Mouse (Mus musculus) megakaryocyte-erythroid progenitor cell, adult 5-6 weeks (primary cell): Measurements from ENCODE around the gene Mrpl1. TPM values are rescaled to one million over a fixed set of nuclear protein-coding genes. Genes with fewer than 3 reads are reported as not detected.

Experiments used
- ATAC-seq: replicated peaks from 2 replicates; pipeline ENCODE4 v1.8.0; 2016; ENCODE audit warnings: mild to moderate bottlenecking, inconsistent platforms; ENCODE audit not compliant: severe bottlenecking, poor library complexity, low FRiP score, low TSS enrichment
- total RNA-seq, 2 experiments: library from RNA; stranded (forward) in 1 of 2; stranded (reverse) in 1 of 2; fragments of 200-1000, 215-1000 nt in 1 of 2; fragments of >200 nt in 1 of 2; fragmentation: Nextera tagmentation in 1 of 2; gene quantifications; 2 replicates each; pipeline ENCODE4 v1.2.3; 2014 to 2017

The Mrpl1 gene
- total RNA-seq, 2 experiments from 2014 or later: 18.0 to 40.4 TPM

DNA sequence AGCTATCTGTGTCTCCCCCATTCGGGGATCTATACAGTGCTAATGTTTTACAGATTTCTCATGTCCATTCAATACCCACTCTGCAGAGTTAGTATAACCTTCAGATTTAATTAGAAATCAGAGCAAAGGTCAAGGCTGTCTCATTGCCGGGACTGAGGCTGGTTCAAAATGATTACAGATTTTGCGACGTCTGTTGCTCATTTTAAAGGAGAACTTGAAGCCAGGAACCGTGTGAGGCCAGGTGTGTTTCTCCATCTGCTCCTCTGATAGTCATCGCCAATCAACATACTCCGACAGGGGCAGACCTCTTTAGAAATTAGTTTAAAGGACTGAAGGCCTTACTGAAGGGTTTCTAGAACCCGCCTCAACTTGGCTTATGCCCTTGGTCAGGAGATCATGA lies 96.5 kb downstream of the Mrpl1 start:
- ATAC-seq: no peak

DNA sequence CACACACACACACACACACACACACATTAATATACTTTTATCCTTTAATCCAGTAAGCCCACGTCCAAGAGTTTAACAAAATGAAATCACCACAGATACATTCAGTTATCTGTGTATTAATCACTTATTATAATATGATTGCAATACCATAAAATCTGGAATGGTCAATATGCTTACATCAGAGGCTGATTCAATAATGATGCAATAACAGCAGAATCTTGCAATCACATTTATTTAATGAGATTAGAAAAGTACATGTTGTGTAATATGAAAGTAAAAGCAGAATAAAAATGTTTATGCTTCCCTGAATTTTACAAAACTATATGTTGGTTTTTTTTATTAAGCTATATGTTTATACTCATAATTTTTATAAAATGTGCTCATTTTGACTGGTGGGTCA lies 97.0 kb downstream of the Mrpl1 start:
- ATAC-seq: no peak

- ATAC-seq: no peak
Measured at GRCm38 (mm10) chr5:96306826-96307225, 97.5 kb downstream of the Mrpl1 start.

- ATAC-seq: no peak
Measured at GRCm38 (mm10) chr5:96308086-96308485, 98.8 kb downstream of the Mrpl1 start.

GRCm38 (mm10) chr5:96308645-96309044 lies 99.4 kb downstream of the Mrpl1 start:
- no peak for ATAC-seq

DNA sequence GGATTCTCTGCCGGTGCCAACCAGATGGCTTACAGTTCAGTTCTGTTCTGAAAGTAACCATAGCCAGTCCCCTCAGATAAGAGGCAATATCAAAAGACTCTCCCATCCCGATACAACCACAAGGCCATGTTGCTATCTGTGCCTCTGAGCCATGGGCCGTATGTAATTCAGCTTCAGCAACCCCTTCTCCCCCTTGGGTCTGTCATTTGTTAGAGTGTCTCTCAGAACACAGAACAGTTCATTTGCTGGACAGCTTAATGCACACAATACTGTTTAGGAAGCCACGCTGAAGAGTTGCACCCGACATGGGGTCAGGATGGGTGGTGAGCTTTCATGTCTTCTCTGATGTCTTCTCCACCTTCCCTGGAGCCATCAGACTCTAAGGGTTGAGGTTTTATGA lies 100.3 kb downstream of the Mrpl1 start:
- no peak for ATAC-seq

GRCm38 (mm10) chr5:96311677-96312076 lies 102.4 kb downstream of the Mrpl1 start:
- no peak for ATAC-seq

Other genes with a start within 250 kb of the Mrpl1 start
- gene Cnot6l, start 45.3 kb upstream of the Mrpl1 start, total RNA-seq (2014; fragmentation: Nextera tagmentation): 53.5 and 58.6 TPM in 2 replicates
- 37.7 and 59.4 TPM in 2 replicates for gene Cnot6l, start 45.3 kb upstream of the Mrpl1 start, total RNA-seq (2017)
- not detected in 2 replicates for gene Fras1, start 164.5 kb downstream of the Mrpl1 start, total RNA-seq (2014; fragmentation: Nextera tagmentation)
- gene Fras1, start 164.5 kb downstream of the Mrpl1 start, total RNA-seq (2017): not detected in 2 replicates